Mouse (Mus musculus) embryonic fibroblast, embryonic 13.5 days (primary cell): Measurements from ENCODE around the gene Cdkn2aip.

Source experiments
- CTCF ChIP-seq: IDR thresholded peaks from 2 replicates; pipeline ENCODE4 v1.5.1; 2011; ENCODE audit warnings: mild to moderate bottlenecking, control low read depth, low read length, moderate library complexity, borderline replicate concordance; ENCODE audit not compliant: insufficient read depth
- POLR2A ChIP-seq: IDR thresholded peaks from 2 replicates; pipeline ENCODE4 v1.6.1; 2011; ENCODE audit warnings: low read depth, mild to moderate bottlenecking, control low read depth, low read length, moderate library complexity

- TF ChIP-seq POLR2A (no peak), CTCF (peak; percentile 91)
Measured at GRCm38 (mm10) chr8:47743419-47743818, 29.7 kb upstream of the Cdkn2aip start.
